Comparison of ENCODE assay signal across 8 mouse cellular contexts in genomic region chrX:101332375-101333211, GRCm38 (mm10). TPM values are rescaled to one million over a fixed set of nuclear protein-coding genes. Genes with fewer than 3 reads are reported as not detected.
A peak's percentile ranks its signal among the peaks of the same experiment; 100 is the strongest.
DNase-seq lines count a peak whose midpoint lies in the region; ATAC-seq and TF ChIP-seq lines count a peak whose summit lies in the region.

No protein-coding gene starts in this region.

- H3ac ChIP-seq in C2C12 (ENCODE audit: control insufficient read depth, insufficient read length, low read depth) (peak overlapping the region; percentile 57), myocyte (ENCODE audit: control insufficient read depth, insufficient read length) (no peak overlapping the region)

- ATAC-seq in heart, embryonic 11.5 days (replicated peaks; ENCODE audit: insufficient number of reproducible peaks, low FRiP score, low TSS enrichment), result peak; percentile 93
- peak; percentile 96 for ATAC-seq in kidney, embryonic 16.5 days (ENCODE audit: low FRiP score, low TSS enrichment)

- H3K9ac ChIP-seq in heart, embryonic 11.5 days (ENCODE audit: low read depth, low read length), result peak overlapping the region; percentile 70
- peak overlapping the region; percentile 70 for H3K9ac ChIP-seq in kidney, embryonic 16.5 days (replicated peaks; ENCODE audit: low read length)
- peak overlapping the region; percentile 87 for H3K9ac ChIP-seq in liver, adult 2 months (ENCODE audit: low read depth, low read length)

- no peaks in the 10 kb centered on the region for H3K9me3 ChIP-seq in erythroblast, embryonic 14.5 days (ENCODE audit: control insufficient read depth, low read length)
- H3K9me3 ChIP-seq in heart, embryonic 11.5 days (replicated peaks; ENCODE audit: control insufficient read depth, low read length), result no peaks in the 10 kb centered on the region
- no peaks in the 10 kb centered on the region for H3K9me3 ChIP-seq in kidney, embryonic 16.5 days (ENCODE audit: low read length)

- peak; percentile 43; the same call in 1 of the 2 replicates for TF ChIP-seq POLR2A in brain, embryonic 14.5 days (IDR thresholded peaks at IDR 0.05; ENCODE audit: borderline replicate concordance, extremely low read depth, insufficient read depth, insufficient read length, poor library complexity, severe bottlenecking)
- TF ChIP-seq POLR2A in liver, adult 2 months (IDR thresholded peaks at IDR 0.05; ENCODE audit: extremely low read depth, insufficient read depth, low read length), result peak; percentile 69
- peak; percentile 73 for TF ChIP-seq POLR2A in myocyte (IDR thresholded peaks at IDR 0.05; ENCODE audit: insufficient read length, low read depth)

- H3K79me3 ChIP-seq in C2C12 (ENCODE audit: low read depth), result no peaks in the 10 kb centered on the region

- no peak for TF ChIP-seq CTCF in C2C12 (IDR thresholded peaks at IDR 0.05; ENCODE audit: control insufficient read depth, insufficient read depth, insufficient read length)
- no peak for TF ChIP-seq CTCF in brain, embryonic 14.5 days (IDR thresholded peaks at IDR 0.05; ENCODE audit: borderline replicate concordance, extremely low read depth, insufficient read depth, insufficient read length)
- no peak for TF ChIP-seq CTCF in liver, adult 2 months (IDR thresholded peaks at IDR 0.05; ENCODE audit: low read depth, low read length)

- no peaks in the 10 kb centered on the region for H3K27me3 ChIP-seq in C2C12 (ENCODE audit: control insufficient read depth, insufficient read depth, insufficient read length)
- H3K27me3 ChIP-seq in erythroblast, embryonic 14.5 days (ENCODE audit: control insufficient read depth), result no peaks in the 10 kb centered on the region
- H3K27me3 ChIP-seq in heart, embryonic 11.5 days (ENCODE audit: control insufficient read depth, insufficient read depth, low read length), result no peaks in the 10 kb centered on the region
- no peaks in the 10 kb centered on the region; the same call in 1 of the 2 replicates for H3K27me3 ChIP-seq in kidney, embryonic 16.5 days (ENCODE audit: insufficient read depth, low read length)
- no peaks in the 10 kb centered on the region for H3K27me3 ChIP-seq in liver, adult 2 months (ENCODE audit: control insufficient read depth, insufficient read depth, low read length)
- no peaks in the 10 kb centered on the region for H3K27me3 ChIP-seq in myocyte (ENCODE audit: control insufficient read depth, insufficient read depth, insufficient read length)
- no peaks in the 10 kb centered on the region for H3K27me3 ChIP-seq in splenic B cell, adult 2 months (ENCODE audit: control insufficient read depth, insufficient read depth, low read length, poor library complexity, severe bottlenecking)

- H3K79me2 ChIP-seq in C2C12 (ENCODE audit: control insufficient read depth, insufficient read depth) (no peaks in the 10 kb centered on the region), myocyte (ENCODE audit: control insufficient read depth, insufficient read depth) (no peaks in the 10 kb centered on the region)
- H3K79me2 ChIP-seq in liver, adult 2 months (ENCODE audit: control insufficient read depth, insufficient read depth, low read length), result no peaks in the 10 kb centered on the region

- peaks cover 30% of the 10 kb centered on the region for H3K4me1 ChIP-seq in erythroblast, embryonic 14.5 days (ENCODE audit: control insufficient read depth)
- H3K4me1 ChIP-seq in heart, embryonic 11.5 days (ENCODE audit: control insufficient read depth, insufficient read depth, low read length), result no peaks in the 10 kb centered on the region
- H3K4me1 ChIP-seq in kidney, embryonic 16.5 days (ENCODE audit: insufficient read depth, low read length), result 0 out of 2 replicates have a peak, but pooled peaks cover 13% of the 10 kb centered on the region
- 0 out of 2 replicates have a peak, but pooled peaks cover 1% of the 10 kb centered on the region for H3K4me1 ChIP-seq in liver, adult 2 months (ENCODE audit: control insufficient read depth, insufficient read depth, low read length)

- WGBS in heart, embryonic 11.5 days (ENCODE audit: insufficient replicate concordance), result 17% methylated on average over 28 of the region's 49 CpGs
- 20% methylated on average over 43 of the region's 49 CpGs for WGBS in kidney, embryonic 16.5 days
- WGBS in liver, adult 2 months, result under 1% methylated on average over 24 of the region's 49 CpGs

- peak overlapping the region; percentile 89 for H3K27ac ChIP-seq in heart, embryonic 11.5 days (ENCODE audit: low read depth, low read length)
- peak overlapping the region; percentile 94 for H3K27ac ChIP-seq in kidney, embryonic 16.5 days (ENCODE audit: low read length)
- H3K27ac ChIP-seq in liver, adult 2 months (replicated peaks; ENCODE audit: insufficient read depth, low read depth, low read length), result peak overlapping the region; percentile 98

- H3K4me3 ChIP-seq in C2C12 (ENCODE audit: insufficient read depth, poor library complexity, severe bottlenecking) (peak overlapping the region; percentile 6), myocyte (peak overlapping the region; percentile 26)
- H3K4me3 ChIP-seq in erythroblast, embryonic 14.5 days (replicated peaks), result peak overlapping the region; percentile 74
- peak overlapping the region; percentile 36 for H3K4me3 ChIP-seq in heart, embryonic 11.5 days (ENCODE audit: low read depth, low read length)
- H3K4me3 ChIP-seq in kidney, embryonic 16.5 days (ENCODE audit: low read length), result peak overlapping the region; percentile 47
- peak overlapping the region; percentile 69 for H3K4me3 ChIP-seq in liver, adult 2 months (ENCODE audit: insufficient read depth, low read depth, low read length)

- peak; percentile 98 for DNase-seq in brain, embryonic 14.5 days (ENCODE audit: low read depth)
- peak; percentile 92 for DNase-seq in liver, adult 2 months (ENCODE audit: extremely low read depth, low read depth, low spot score)
- DNase-seq in splenic B cell, adult 2 months (ENCODE audit: low read depth, low spot score), result peak; percentile 93

- H3K4me2 ChIP-seq in heart, embryonic 11.5 days, result peak overlapping the region; percentile 64
- peak overlapping the region; percentile 57 for H3K4me2 ChIP-seq in kidney, embryonic 16.5 days (replicated peaks; ENCODE audit: low read depth, low read length)
- H3K4me2 ChIP-seq in myocyte (ENCODE audit: low read depth), result peak overlapping the region; percentile 70

- no peaks in the 10 kb centered on the region for H3K36me3 ChIP-seq in C2C12 (ENCODE audit: control insufficient read depth, insufficient read depth)
- no peaks in the 10 kb centered on the region for H3K36me3 ChIP-seq in erythroblast, embryonic 14.5 days (ENCODE audit: control insufficient read depth)
- H3K36me3 ChIP-seq in heart, embryonic 11.5 days (ENCODE audit: control insufficient read depth, insufficient read depth, low read length), result no peaks in the 10 kb centered on the region
- H3K36me3 ChIP-seq in kidney, embryonic 16.5 days (ENCODE audit: insufficient read depth, low read length), result no peaks in the 10 kb centered on the region
- no peaks in the 10 kb centered on the region for H3K36me3 ChIP-seq in liver, adult 2 months (ENCODE audit: control insufficient read depth, insufficient read depth, low read length)
- H3K36me3 ChIP-seq in myocyte (ENCODE audit: control insufficient read depth, insufficient read depth), result no peaks in the 10 kb centered on the region
- H3K36me3 ChIP-seq in splenic B cell, adult 2 months (ENCODE audit: control insufficient read depth, insufficient read depth, low read length, poor library complexity, severe bottlenecking), result no peaks in the 10 kb centered on the region

TF ChIP-seq in C2C12, 6 proteins besides CTCF, POLR2A, EP300 and RAD21:
- no peak for TF ChIP-seq MYOG (IDR thresholded peaks at IDR 0.05; ENCODE audit: control insufficient read depth, extremely low read depth, insufficient read length)
- no peak for TF ChIP-seq CEBPB (IDR thresholded peaks at IDR 0.05; ENCODE audit: low read depth)
- TF ChIP-seq USF1 (IDR thresholded peaks at IDR 0.05; ENCODE audit: low read depth), result peak; percentile 59
- TF ChIP-seq MYOD1 (IDR thresholded peaks at IDR 0.05; ENCODE audit: control insufficient read depth, insufficient read length, low read depth), result no peak

TF ChIP-seq in myocyte, 11 proteins besides CTCF, POLR2A, EP300 and RAD21 (continues in another document):
- no peak for TF ChIP-seq MAX (IDR thresholded peaks at IDR 0.05; ENCODE audit: low read depth)
- no peak for TF ChIP-seq REST (IDR thresholded peaks at IDR 0.05; ENCODE audit: insufficient read depth, insufficient read length)
- peak; percentile 75 for TF ChIP-seq SRF (IDR thresholded peaks at IDR 0.05; ENCODE audit: control insufficient read depth, insufficient read length, low read depth)
- TF ChIP-seq MYOD1 (IDR thresholded peaks at IDR 0.05; ENCODE audit: control insufficient read depth in 1 of 3, insufficient read length in 2 of 3, low read depth in 2 of 3), result peak in 1 of 3 experiments; percentile 11

RNA-seq across cellular contexts. Expression of gene Nlgn3, which starts 33.6 kb away (rescaled TPM):
- not detected for polyA plus RNA-seq in C2C12 (2012; fragmentation: generic; extraction: Trizol)
- 35.0 and 54.4 TPM in 2 replicates for polyA plus RNA-seq in brain, embryonic 14.5 days (2012; rRNA removed)
- 0.02 TPM in 1 of 2 replicates, not detected in the other for polyA plus RNA-seq in erythroblast, embryonic 14.5 days (2012)
- polyA plus RNA-seq in heart, embryonic 11.5 days (2014; fragmentation: Nextera tagmentation; extraction: Ambion mirVana), result 2.3 and 3.6 TPM in 2 replicates
- polyA plus RNA-seq in kidney, embryonic 16.5 days (2015; fragmentation: Nextera tagmentation; extraction: Ambion mirVana), result 6.8 and 7.5 TPM in 2 replicates
- under 0.01 and 0.07 TPM in 2 replicates for total RNA-seq in liver, adult 2 months (2014; rRNA removed)
- polyA plus RNA-seq in liver, adult 2 months (2012; rRNA removed), result 0.01 TPM in 1 of 2 replicates, not detected in the other
- not detected for polyA plus RNA-seq in myocyte (2012; fragmentation: generic; extraction: Trizol)

RNA-seq across cellular contexts. Expression of gene Gjb1, which starts 43.6 kb away (rescaled TPM):
- not detected for polyA plus RNA-seq in C2C12 (2012; fragmentation: generic; extraction: Trizol)
- 0.33 and 0.66 TPM in 2 replicates for polyA plus RNA-seq in brain, embryonic 14.5 days (2012; rRNA removed)
- 0.09 and 0.13 TPM in 2 replicates for polyA plus RNA-seq in erythroblast, embryonic 14.5 days (2012)
- 0.18 and 0.94 TPM in 2 replicates for polyA plus RNA-seq in heart, embryonic 11.5 days (2014; fragmentation: Nextera tagmentation; extraction: Ambion mirVana)
- 33.6 and 40.6 TPM in 2 replicates for polyA plus RNA-seq in kidney, embryonic 16.5 days (2015; fragmentation: Nextera tagmentation; extraction: Ambion mirVana)
- total RNA-seq in liver, adult 2 months (2014; rRNA removed), result 656 and 716 TPM in 2 replicates
- polyA plus RNA-seq in liver, adult 2 months (2012; rRNA removed), result 1,676 and 1,804 TPM in 2 replicates
- polyA plus RNA-seq in myocyte (2012; fragmentation: generic; extraction: Trizol), result not detected

RNA-seq across cellular contexts. Expression of gene Med12, which starts 58.8 kb away (rescaled TPM):
- polyA plus RNA-seq in C2C12 (2012; fragmentation: generic; extraction: Trizol), result 22.7 TPM
- 63.6 and 77.3 TPM in 2 replicates for polyA plus RNA-seq in brain, embryonic 14.5 days (2012; rRNA removed)
- 27.4 and 30.3 TPM in 2 replicates for polyA plus RNA-seq in erythroblast, embryonic 14.5 days (2012)
- 32.0 and 35.9 TPM in 2 replicates for polyA plus RNA-seq in heart, embryonic 11.5 days (2014; fragmentation: Nextera tagmentation; extraction: Ambion mirVana)
- 40.8 and 42.3 TPM in 2 replicates for polyA plus RNA-seq in kidney, embryonic 16.5 days (2015; fragmentation: Nextera tagmentation; extraction: Ambion mirVana)
- total RNA-seq in liver, adult 2 months (2014; rRNA removed), result 8.1 and 13.8 TPM in 2 replicates
- 33.7 and 59.4 TPM in 2 replicates for polyA plus RNA-seq in liver, adult 2 months (2012; rRNA removed)
- 29.6 TPM for polyA plus RNA-seq in myocyte (2012; fragmentation: generic; extraction: Trizol)

Comparison
In these comparisons a context has a peak if more than half of its experiments do, and no peak if none do; other contexts are left out.
1. Peak in every context shown above with its lines: DNase-seq, ATAC-seq, H3K4me3 ChIP-seq and H3K27ac ChIP-seq.
2. H3K4me3 ChIP-seq: peak in every context shown above with its lines; median percentile 74 in erythroblast, embryonic 14.5 days; 69 in liver, adult 2 months; 47 in kidney, embryonic 16.5 days; 36 in heart, embryonic 11.5 days; 26 in myocyte; 6 in C2C12.
3. RNA of gene Gjb1, which starts 43.6 kb away (polyA plus RNA-seq): 1,676 to 1,804 TPM in liver, adult 2 months; 33.6 to 40.6 TPM in kidney, embryonic 16.5 days, 0.18 to 0.94 TPM in heart, embryonic 11.5 days, 0.33 to 0.66 TPM in brain, embryonic 14.5 days, 0.09 to 0.13 TPM in erythroblast, embryonic 14.5 days, not detected in C2C12 (single experiment) and not detected in myocyte (single experiment); every median in the first group is over 10 times any median in the second.